Mouse (Mus musculus) R1 (cell line): ENCODE data around the gene Ltbp1.

ENCODE experiments used
- DNase-seq: peaks from one replicate; pipeline ENCODE4 v3.0.0-alpha.2; 2018; ENCODE audit warnings: low read depth, low spot score

The Ltbp1 gene

GRCm38 (mm10) chr17:75066340-75066739 is 61.0 kb downstream of the Ltbp1 start:
- no peak for DNase-seq

- DNase-seq: peak; percentile 91
Observed at GRCm38 (mm10) chr17:75067314-75067713, 61.9 kb downstream of the Ltbp1 start.

GRCm38 (mm10) chr17:75069232-75069631 is 63.9 kb downstream of the Ltbp1 start:
- no peak for DNase-seq

- DNase-seq: no peak
Observed at GRCm38 (mm10) chr17:75071174-75071573, 65.8 kb downstream of the Ltbp1 start.

DNA sequence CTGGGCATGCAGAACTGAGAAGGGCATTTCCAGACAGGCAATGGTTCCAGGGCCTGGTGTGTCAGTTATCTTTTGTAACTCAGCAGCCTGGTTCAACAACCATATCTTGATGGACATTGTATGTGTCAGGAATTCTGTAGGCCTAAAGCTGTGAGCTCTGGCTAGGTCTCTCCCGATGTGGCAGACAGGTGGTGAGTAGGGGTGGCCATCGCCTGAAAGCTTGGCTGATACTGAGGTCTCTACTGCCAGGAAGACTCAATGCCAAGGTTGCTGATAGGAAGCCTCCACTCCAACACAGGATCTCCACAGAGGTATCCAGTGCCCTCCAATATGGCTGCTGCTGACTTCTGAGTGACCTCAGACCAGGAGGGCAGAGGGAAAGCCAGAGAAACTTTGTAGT is 66.4 kb downstream of the Ltbp1 start:
- no peak for DNase-seq

GRCm38 (mm10) chr17:75073887-75074286 is 68.5 kb downstream of the Ltbp1 start:
- DNase-seq: no peak

DNA sequence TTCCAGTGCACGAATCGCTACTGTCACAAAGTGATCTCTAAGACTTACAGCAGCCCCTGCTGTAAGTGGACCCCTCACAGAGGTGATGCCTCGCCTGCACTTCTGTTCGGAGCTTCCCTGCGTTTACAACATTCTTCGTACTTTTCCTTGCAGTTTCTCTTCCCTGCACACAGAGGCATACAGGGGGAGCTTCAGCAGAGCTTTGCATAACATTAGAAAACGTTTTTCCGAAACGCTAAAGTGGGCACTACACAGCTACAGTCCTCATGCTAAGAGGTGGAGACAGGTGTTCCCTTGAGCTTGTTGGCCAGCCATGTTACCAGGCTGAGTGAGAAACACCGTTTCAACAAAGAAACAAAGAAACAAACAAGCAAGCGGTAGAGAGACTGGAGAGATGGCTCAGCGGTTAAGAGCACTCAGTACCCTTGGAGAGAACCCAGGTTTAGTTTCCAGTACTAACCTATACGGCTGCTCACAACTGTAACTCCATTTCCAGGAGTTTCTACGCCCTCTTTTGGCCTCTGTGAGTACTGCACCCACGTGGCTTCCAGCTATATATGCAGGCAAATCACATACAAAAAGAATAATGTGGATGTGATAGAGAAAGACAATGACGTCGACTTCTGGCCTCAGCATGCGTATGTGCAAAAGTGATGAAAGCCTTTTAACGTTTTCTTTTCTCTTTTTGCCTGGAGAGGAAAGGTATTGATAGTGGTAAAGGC is 69.8 kb downstream of the Ltbp1 start:
- DNase-seq: peak; percentile 81

DNA sequence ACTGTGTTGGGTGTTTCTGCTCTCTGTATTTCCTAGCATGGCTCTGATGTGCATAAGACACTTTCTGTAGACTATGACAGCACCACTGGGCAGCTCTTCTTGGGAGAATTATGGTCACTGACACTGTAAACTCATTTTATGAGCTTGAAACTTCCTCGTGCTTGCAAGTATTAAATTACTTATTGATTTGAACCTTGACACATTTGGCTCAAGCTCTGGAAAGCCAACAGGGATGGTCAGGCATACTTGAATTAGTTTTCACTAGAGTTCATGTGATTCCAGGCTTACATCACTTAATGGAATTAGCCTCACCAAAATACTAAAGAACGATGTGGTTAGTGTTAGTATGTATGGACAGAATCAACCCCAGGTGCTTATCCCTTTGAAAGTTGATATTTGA is 76.0 kb downstream of the Ltbp1 start:
- no peak for DNase-seq

DNA sequence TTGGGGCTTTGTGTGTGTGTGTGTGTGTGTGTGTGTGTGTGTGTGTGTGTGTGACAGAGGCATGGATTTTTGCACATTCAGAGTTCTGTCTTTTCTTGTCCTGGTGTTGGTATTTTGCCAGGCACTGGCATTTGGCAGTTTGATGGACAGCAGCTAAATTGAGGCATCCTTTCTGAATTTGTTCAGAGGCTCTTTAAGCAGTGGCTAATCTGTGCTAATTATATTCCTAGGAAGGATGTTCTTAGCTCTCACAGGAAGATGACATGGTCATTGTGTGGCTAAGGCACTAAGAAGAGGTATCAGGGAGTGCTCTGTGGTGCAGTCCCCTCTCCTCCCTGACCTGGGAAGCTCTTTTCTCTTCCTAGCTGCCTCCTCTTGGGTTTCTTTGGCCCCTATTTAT is 77.1 kb downstream of the Ltbp1 start:
- no peak for DNase-seq

GRCm38 (mm10) chr17:75087296-75087941 is 82.1 kb downstream of the Ltbp1 start:
- DNase-seq: peak; percentile 63

GRCm38 (mm10) chr17:75088232-75088631 is 82.9 kb downstream of the Ltbp1 start:
- no peak for DNase-seq

DNA sequence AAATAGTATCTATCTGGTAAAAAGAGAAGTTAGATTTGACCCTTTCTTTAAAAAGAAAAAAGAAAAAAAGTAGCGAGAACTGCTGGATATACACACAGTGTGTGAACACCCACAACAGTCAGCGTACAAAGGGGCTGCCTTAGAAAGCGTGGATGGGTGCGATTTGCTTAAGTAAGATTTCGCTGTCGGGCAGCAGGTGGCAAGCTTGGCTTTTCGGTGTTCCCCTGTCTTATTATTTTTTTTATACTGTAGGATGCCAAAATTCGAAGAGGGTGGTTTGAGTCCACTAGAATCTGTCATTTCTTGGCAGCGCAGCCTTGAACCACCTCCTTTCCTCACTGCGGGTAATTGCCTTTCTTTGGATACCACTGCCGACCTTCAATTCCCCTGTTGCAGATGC is 83.4 kb downstream of the Ltbp1 start:
- no peak for DNase-seq

DNA sequence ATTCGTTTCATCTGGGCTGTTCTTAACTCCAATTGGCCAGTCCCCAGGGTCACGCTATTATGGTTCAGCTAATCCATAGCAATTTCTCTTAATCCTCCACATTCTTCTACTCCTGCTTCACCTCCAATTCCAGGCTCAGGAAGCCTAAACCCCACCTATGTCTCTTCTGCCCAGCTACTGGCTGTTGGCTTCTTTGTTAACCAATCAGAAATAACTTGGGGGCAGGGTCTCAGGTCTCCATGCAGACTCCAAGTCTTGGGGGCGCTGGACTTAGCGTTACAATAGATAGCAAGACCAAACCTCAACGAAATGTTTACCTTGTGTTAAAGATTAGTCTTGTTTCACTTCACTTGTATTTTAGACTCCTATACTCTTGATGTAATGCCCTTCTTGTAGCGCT is 85.2 kb downstream of the Ltbp1 start:
- peak; percentile 86 for DNase-seq

DNA sequence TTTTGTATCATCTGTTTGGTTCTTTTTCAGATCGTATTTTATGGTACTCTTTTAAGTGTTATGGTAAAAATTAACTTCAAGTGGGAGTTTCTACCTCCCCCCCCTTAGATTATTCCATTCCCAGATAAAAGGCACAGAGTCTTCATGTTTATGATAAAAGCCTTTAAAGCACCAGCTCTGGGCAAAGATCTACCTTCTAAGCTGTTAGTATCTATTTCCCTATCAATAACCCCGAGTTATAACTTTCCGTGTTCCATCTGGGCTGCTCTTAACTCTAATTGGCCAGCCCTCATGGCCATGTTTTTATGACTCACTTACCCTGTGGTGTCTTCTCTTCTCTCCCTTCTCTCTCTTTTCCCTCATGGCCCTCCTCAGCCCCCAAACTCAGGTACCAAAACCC is 88.2 kb downstream of the Ltbp1 start:
- DNase-seq: no peak

GRCm38 (mm10) chr17:75094591-75094990 is 89.2 kb downstream of the Ltbp1 start:
- DNase-seq: no peak

- no peak for DNase-seq
Observed at GRCm38 (mm10) chr17:75096727-75097126, 91.4 kb downstream of the Ltbp1 start.

DNA sequence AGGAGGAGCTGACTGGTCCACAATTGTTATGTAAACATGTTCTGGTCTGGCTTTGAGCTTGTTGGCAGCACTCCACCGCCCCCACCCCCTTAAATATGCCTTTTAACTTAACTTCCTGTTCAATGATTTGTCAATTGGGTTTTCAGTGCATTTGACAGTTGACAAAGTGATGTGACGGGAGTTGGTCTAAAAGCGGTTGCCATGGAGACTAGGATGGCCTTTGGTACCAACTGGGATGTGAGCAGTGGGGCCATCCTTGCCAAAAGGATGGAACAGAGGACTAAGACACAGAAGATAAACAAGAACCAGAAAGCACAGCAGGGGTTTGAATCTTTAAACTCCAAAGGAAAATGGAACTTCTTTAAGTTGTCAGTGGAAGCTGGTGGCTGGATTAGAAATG is 92.0 kb downstream of the Ltbp1 start:
- DNase-seq: peak; percentile 65

GRCm38 (mm10) chr17:75101215-75101614 is 95.8 kb downstream of the Ltbp1 start:
- no peak for DNase-seq

- no peak for DNase-seq
Observed at GRCm38 (mm10) chr17:75101994-75102393, 96.6 kb downstream of the Ltbp1 start.

- no peak for DNase-seq
Observed at GRCm38 (mm10) chr17:75107412-75107811, 102.0 kb downstream of the Ltbp1 start.

DNA sequence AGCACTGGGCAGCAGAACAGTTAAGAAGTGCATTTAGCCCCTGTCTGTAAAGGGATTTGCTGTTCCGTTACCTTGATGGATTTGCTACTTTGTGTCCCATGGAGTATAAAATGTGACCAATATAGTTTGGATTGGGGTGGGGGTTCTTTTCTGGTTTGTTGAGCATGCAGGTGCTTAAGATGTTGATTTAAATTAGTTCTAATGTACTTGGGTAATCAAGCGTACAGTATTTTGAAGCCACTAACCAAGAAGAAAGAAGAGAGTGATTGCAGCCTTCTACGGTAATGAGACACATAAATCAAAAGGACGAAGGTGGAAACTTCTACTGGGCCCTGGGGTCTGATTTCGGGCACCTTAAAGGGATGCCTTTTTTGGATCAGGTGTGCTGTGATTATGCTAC is 102.5 kb downstream of the Ltbp1 start:
- DNase-seq: no peak

DNA sequence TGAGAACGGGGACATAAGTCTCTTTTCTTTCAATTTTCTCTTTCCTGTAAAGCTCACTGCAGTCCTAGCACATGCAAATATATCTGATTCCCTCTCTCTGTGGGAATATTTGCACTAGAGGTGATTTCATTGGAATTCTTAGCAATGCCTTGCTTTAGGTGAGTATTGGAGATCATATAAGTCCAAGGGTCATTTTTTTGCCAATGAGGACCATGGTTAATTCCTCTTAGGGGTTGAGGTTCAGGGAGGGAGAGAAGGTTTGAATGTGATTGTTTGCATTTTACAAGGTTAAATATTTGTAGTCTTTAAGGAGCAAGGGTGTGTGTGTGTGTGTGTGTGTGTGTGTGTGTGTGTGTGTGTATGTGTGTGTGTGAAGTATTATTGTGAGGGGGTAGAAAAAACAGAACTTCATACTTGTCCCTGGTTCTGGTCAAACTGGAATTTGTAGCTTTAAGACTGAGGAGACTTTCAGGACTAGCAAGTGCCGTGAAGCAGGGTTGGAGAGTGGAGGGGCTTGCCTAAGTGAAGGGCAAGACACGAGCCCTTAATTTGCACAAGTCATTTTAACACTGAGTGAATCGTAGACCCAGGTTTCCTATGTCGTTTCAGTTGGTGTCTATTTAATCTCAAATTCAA is 103.8 kb downstream of the Ltbp1 start:
- DNase-seq: no peak
